Mouse (Mus musculus): ENCODE measurements around the gene Kcnn3. TPM values are rescaled to one million over a fixed set of nuclear protein-coding genes. Genes with fewer than 3 reads are reported as not detected.

Gene Kcnn3
- polyA plus RNA-seq, 1 experiment, result 15.8 TPM

DNA sequence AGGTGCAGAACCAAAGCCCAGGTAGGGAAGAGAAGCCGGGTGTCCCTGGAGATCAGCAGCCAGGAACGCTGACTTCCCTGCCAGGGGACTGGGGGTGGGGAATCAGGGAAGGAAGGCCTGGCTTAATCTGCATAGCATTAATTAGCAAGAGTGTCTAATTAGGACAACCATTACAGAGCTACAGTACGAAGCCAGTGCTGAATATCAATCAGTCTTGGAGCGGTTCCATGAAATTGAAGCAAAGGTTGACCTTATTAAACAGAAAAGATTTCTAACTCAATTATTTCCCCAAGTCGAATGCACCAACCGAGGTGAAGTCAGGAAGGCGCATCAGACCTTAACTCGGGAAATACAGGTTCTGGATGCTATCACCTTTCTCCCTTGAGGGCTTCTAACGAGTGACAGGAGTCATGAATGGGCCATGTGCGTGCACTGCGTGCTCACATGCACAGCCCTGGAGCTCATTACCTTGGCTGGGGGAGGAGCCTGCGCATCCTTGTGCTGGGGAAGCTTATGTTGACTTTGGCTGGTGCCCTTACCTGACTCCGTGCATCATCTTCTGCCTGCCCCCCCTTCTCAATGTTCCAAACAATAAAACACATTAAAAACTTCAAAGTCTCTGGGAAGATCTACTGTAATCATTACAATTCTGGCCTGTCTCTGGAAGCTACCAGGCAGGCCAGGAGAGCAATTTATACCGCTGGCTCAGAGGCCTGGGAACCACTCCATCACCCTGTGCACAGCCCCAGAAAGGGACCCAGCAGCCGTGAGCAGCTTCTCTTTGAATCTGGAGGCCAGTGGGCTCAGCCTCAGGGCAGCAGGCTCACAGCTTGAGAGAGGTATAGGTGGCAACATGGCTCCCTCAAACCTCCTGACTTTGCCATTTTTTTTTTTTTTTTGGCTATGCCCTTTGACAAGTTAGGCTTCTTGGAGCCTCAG, 39.3 kb downstream of the Kcnn3 start:
- peak in 1 of 2 experiments; percentile 46 for DNase-seq (ENCODE audit: extremely low spot score in 1 of 2, low spot score in 1 of 2)

DNA sequence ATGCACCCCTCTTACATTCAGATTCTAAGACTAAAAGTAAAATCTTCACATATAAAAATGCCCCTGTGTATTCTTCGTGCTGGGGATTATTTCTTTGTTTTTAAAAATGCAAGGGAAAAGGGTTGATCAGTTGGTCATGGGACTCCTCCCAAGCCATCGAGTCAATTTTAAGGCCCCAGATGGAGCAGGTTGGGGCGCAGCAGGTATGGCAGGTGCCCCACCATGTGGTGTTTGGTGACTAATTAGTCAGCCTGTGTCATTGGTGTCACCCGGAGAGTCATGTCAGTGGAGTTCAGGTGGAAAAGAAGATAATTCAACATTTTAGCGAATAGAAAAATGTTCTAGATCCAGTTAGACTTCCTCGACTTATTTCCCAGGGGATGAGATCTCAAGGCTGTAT, 41.4 kb downstream of the Kcnn3 start:
- DNase-seq (ENCODE audit: extremely low spot score in 1 of 2, low spot score in 1 of 2), result no peak

DNA sequence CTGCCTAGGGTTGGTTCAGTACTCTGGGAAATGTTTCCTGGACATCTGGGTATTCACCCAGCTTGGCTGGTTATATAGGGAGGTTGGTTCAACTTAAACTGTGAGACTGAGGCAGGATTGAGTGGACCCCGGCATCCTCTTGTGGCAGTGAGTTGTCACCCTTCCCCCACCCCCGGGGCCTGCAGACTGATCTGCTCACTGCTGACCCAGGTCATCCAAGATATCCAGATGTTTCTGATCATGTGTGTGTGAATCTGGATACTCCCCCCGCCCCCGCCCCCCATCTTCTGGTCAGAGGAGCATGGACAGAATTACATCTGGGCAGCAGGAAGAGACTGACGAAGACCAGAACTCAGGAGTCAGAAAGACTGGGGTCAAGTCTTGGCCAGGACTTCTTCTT, 45.4 kb downstream of the Kcnn3 start:
- DNase-seq (ENCODE audit: extremely low spot score in 1 of 2, low spot score in 1 of 2), result no peak

DNA sequence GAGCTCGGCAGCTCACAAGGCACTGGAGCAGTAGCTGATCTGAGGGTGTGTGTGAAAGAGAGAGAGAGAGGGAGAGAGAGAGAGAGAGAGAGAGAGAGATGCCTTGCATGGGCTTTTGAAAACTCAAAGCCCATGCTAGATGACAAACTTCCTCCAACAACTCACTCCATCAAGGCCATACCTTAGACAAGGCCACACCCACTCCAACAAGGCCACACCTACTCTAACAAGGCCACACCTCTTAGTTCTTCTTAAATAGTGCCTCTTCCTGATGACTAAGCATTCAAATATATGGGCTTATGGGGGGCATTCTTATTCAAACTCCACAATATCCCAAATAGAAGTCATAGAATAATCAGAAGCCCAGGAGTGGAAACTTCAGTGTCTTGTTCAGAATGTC, 49.1 kb downstream of the Kcnn3 start:
- no peak for DNase-seq (ENCODE audit: extremely low spot score in 1 of 2, low spot score in 1 of 2)

DNA sequence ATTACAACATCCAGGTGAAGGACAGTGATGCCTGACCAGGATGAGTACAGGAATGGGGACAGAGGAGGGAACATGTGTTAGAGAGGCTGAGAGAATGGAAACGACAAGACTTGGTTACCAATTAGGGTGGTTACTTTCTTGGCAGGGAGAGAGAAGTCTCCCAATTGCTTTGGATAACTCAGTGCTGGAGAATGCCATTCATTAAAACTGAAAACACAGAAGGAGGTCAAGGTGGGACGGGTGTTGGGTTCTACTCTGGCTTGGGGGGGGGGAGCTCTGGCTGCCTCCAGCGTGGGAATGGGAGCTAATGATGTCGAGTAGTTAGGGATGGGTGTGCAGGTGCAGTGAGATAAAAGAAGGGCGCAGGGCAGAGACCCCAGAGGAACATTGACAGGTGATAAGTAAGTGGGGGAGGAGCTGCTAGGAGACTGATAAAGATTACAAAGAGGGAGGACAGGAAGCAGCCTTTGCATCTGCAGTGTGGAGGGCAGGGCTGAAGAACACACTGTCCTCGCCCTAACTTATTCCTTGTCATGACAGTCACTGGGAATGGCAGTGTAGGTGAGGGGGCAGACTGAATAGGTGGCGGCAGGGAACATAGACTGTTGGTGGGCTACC, 49.9 kb downstream of the Kcnn3 start:
- no peak for DNase-seq (ENCODE audit: extremely low spot score in 1 of 2, low spot score in 1 of 2)

DNA sequence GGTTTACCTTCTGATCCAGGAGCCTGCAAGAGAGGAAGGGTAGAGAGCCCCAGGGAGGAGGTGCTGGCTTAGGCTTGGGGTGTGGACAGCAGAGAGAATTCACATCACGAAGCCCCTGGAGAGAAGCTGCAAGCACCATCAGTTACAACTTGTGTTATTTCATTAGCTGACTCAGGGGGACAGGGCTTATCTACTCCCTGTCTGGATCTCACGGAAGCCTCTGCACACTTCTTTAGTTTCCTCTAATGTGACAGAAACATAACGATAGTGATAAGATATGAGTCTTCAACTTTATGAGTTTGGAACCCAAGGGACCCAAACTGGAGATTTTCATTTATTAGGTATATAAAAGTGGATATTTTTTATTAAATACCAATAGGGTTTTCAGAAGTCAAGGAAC, 50.4 kb downstream of the Kcnn3 start:
- no peak for DNase-seq (ENCODE audit: extremely low spot score in 1 of 2, low spot score in 1 of 2)

DNA sequence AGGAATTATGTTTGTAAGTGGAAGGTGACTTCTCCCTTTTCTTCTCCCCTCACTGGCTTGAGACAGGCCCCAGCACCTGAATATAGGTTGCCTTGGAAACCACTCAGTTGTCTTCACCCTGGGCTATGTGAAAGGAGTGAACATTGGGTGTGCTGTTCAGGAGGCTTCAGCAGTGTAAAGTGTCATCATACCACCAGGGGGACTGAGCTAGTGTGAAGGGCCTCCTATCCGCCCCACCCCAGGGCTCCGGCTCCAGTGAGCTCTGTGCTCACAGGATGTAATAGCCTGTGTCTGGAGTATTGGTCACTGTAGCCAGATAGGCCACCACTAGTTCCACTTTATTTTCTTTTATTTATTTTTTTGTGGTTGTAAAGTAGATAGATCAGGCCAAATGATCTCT, 54.3 kb downstream of the Kcnn3 start:
- no peak for DNase-seq (ENCODE audit: extremely low spot score in 1 of 2, low spot score in 1 of 2)

DNA sequence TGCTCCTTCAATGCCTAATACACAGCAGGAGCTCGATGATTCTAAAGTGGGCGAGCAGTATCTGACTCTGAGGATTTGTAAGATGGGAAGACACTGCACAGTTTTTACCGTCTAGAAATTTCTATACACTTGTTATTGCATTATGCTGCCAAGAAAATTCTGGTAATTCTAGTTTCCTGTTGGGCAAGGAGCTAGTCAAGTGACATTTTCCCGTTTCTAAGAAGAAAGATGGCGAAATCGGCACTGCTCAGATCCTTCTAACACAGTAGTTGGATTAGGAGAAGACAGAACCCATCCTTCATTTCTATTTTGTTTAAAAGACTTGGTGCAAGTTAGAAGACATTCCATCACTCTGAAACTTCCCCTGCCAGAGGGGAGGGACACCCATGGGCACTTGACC, 56.4 kb downstream of the Kcnn3 start:
- no peak for DNase-seq (ENCODE audit: extremely low spot score in 1 of 2, low spot score in 1 of 2)

DNA sequence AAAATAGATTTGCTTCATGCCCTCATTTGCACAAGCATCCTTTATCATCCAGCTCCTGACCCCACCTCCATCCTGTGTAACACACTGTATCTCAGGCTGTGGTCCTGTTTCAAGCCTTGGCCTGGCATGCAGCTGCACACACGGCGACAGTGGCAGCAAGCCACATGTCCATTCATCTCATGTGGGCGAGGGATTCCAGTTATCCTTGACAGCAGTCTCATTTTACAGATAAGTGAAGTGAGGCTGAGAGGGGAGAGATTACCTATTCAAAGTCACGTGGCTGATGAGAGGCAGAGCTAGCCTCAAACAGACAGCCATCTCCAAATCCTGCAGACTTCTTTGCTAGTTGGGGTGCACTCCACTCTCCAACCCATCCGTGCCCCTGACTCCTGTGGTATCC, 57.2 kb downstream of the Kcnn3 start:
- no peak for DNase-seq (ENCODE audit: extremely low spot score in 1 of 2, low spot score in 1 of 2)

DNA sequence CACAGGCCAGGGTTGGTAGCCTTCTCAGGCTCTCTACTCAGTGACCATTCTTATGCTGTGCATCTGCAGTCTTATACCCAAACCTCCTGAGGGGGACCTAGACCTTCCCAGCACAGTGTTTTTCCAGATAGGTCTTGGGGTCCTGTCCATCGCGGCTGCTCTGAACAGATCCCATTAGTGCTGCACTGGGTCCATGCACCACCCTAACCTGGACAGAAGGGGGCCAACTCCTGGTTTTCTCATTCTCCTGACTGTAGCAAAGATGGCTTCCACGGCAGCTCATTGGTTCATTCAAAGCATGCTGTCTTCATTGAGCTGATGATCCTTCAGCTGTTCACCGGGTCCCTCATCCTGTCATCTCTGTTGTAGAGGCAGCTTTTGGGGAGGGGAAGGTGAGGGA, 58.1 kb downstream of the Kcnn3 start:
- no peak for DNase-seq (ENCODE audit: extremely low spot score in 1 of 2, low spot score in 1 of 2)

DNA sequence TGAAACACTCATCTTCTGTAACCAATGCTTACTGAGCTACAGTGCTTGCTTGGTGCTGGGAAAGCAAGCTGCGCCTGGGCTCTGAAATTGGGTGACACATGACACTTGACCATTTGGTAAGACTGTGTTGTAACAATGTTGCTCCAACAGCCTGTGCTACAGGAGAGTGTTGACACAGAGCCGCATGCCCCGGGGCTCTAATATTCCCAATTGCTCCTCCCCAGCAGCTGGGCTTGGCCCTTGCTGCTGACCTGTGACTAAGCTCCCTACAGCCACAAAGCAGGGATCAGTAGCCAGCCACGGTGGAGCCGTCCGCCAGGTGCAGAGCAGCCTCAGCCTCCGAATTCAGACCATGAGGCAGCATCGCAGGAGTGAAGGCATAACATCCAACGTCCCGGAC, 58.8 kb downstream of the Kcnn3 start:
- DNase-seq (ENCODE audit: extremely low spot score in 1 of 2, low spot score in 1 of 2), result no peak

DNA sequence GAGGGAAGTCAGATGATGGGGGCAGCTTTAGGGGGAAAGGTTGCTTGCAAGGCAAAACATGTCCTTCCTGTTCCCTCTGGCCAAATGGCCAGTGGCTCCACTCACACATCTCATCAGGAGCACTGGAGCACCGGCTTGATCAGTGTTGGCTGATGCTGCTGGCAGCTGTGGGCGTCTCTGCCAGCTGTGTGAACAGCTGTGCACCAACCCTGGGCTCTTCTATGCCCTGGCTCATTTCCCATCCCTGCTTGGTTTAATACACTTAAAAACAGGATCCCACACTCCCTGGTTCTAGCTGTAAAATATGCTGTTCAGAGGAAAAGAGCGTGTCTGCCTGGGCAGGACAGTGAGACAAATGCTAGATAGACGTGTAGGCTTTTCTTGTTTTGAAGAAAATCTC, 64.3 kb downstream of the Kcnn3 start:
- no peak for DNase-seq (ENCODE audit: extremely low spot score in 1 of 2, low spot score in 1 of 2)

DNA sequence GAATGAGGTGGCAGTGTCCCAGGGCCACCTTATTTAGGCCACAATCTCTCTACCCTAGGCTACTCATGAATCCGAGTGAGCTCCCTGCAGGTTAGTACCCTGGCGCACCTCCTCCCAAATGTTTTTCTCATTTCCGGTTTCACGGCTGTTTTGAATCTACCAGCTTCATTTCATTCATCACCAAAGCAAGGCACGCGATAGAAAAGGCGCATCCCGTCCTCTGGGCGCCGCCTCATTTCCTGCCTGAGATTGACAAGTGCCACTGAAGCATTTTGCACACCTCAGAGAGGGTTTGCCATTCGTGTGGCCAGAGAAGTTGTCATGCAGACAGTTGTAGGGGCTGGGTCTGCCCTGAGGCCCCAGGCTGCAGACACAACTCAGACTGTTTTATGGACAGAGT, 68.5 kb downstream of the Kcnn3 start:
- no peak for DNase-seq (ENCODE audit: extremely low spot score in 1 of 2, low spot score in 1 of 2)

DNA sequence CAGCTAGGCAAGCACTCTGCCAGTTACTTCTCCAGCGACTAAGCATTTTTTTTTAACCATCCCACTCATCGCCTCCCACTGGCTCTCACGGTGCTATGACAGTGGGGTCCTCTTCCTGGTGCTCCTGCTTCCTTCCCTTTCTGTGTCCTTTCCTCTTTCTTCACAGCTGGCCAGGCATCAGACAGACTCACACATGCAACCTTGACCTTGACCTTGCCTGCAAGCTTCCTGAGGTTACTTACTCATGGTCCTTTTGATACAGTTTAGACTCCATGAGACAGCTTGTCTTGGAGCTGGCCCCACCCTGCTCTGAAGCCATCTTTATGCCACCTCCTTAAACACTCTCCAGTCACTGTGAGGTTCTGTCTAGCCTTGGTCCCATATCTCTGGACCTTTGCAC, 69.4 kb downstream of the Kcnn3 start:
- DNase-seq (ENCODE audit: extremely low spot score in 1 of 2, low spot score in 1 of 2), result no peak

DNA sequence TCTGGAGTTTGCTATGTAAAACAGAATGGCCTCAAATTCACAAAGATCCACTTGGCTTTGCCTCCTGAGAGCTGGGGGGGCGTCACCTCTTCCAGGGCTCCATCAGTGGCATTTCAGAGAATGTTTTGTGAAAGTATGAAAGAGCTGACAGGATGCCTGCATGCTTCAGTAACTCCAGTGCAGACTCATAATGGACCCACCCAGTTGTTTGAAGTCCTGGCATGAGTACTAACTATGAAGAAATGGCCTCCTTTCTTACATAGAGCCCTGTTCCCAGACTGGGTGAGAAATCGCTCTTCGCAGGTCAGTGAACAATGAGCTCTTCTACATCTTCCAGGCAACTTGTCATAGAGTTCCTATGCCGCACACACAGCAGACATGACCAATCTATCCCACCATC, 70.4 kb downstream of the Kcnn3 start:
- no peak for DNase-seq (ENCODE audit: extremely low spot score in 1 of 2, low spot score in 1 of 2)

DNA sequence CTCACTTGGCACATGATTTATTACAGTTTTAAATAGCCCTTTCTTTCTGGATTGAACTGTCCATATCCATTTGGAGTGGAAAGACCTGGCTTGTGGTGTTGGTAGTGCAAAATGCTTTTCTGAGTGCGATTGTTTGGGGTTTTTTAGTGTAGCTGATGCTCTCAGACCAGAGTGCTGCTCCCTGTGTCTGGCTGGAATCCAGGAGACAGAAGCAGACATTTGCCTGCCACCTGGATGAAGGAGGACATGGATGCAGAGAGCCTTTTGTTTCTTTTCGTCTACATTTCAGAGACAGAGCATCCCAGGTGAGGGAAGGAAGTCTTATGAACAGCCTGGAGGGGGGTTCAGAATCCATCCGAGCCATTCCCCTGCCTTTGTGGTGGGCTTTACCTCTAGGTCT, 71.5 kb downstream of the Kcnn3 start:
- no peak for DNase-seq (ENCODE audit: extremely low spot score in 1 of 2, low spot score in 1 of 2)

DNA sequence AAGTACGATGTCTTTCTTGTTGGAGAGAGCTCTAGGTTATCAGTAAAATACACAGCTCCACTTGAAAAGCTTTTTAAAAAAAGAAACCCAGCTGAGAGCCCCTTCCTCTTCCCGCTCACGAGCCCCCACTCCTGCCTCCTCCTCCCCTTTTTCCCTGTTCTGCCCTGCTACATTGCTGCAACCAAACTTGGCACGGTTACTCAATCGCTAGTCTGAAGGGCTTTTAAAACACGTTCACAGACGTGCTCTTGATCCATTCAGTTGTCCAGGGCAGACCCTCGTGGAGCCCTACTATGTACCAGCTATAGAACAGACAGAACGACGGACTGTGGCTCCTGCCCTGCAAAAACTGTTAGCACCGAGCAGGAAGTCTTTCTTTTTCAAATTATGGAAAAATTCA, 72.8 kb downstream of the Kcnn3 start:
- DNase-seq (ENCODE audit: extremely low spot score in 1 of 2, low spot score in 1 of 2), result no peak

DNA sequence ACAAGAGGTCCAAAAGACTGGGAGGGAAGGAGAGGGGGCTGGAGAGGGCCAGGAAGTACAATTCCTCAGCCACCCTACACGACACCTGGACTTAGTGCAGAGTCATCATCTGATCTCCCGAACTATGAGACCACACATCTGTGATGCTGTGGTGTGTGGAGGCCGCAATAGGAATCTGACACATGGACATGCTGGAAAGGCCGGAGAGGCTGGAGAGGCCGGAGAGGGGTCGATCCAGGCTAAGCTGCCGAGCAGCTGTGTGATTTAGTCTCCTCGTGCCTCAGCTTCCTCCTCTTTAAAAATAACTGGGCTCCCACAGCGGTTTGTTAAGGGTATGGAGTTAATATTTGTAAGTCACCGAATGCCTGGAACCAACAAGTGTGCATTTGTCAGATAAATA, 73.6 kb downstream of the Kcnn3 start:
- DNase-seq (ENCODE audit: extremely low spot score in 1 of 2, low spot score in 1 of 2), result no peak

DNA sequence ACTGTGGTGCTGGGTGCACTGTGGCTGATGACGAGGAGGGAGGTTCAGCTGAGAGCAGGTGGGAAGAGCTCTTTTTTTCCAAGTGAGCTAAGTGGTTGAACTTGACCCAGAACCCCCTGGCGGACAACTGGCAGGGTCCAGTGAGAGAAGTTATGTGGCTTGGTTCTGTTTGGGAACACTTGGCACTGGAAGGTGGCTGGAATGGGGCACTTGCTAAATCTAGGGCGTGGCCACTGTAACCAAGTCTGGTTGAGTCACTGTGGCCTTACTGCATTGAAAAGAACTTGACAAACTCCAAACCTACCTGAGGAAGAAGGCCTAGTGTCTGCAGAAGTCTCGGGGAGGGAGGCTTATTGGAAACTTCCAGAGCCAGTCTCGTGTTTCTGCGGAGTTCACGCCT, 78.4 kb downstream of the Kcnn3 start:
- DNase-seq (ENCODE audit: extremely low spot score in 1 of 2, low spot score in 1 of 2), result no peak

DNA sequence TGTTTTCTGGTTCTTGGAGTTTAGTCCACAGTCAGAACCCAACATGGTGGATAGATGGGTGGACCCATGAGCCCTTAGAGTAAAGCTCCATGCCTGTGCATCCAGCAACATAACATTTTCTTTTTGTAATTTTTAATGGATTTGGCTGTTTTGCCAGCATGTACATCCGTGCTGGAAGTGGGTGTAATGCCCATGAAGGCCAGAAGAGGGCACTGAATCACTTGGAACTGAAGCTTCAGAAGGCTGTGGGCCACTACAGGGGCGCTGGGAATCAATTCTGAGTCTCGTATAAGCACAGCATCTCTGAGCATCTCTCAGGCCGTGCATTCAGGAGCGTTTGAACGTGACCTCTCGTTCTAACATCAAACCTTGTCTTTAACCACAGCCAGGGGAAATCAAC, 79.0 kb downstream of the Kcnn3 start:
- no peak for DNase-seq (ENCODE audit: extremely low spot score in 1 of 2, low spot score in 1 of 2)

DNA sequence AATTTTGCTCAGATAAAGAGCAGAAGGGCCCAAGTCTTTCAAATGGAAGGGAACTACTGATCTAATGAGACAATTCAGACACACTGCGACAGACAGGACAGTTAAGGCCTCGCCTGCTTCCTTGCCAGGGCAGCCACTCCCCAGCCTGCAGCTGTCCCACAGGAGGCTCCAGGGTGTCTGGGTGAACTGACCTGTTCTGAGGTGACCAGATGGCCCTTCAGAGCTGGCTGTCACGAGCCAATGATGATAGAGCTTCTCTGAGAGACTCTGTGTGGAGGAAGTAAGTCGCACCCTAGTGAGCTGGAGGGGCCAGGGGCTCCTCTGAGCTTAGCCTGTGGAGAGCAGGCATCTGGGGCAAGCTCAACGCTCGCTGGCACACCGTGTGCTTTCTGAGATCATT, 81.1 kb downstream of the Kcnn3 start:
- no peak for DNase-seq (ENCODE audit: extremely low spot score in 1 of 2, low spot score in 1 of 2)

DNA sequence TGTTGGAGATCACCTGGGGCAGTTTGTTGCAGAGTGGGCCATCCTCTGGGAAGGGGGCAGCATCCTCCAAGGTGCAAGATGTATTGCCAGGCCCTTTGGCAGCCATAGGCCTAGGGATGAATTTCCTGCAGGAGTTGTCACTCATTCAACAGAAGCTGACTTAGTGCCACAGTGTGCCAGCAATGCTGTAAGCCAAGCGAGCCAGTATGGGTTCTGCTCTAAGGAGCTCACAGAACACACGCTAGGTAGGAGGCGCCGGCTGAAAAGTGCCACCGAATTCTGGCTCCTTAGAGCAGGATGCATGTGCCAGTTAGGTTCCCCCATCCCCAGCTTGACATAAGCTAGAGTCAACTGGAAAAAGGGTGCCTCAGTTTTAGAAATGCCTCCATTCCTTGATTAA, 83.3 kb downstream of the Kcnn3 start:
- no peak for DNase-seq (ENCODE audit: extremely low spot score in 1 of 2, low spot score in 1 of 2)
